Mouse (Mus musculus): Measurements from ENCODE around the gene Zfp966.
"Not testable (repeated sequence)": the region's sequence is repeated elsewhere in the genome, so short reads cannot be mapped to it uniquely, and the experiment has no call there.

Zfp966 gene

GRCm38 (mm10) chr2:175931000-175931399, at the start of gene Zfp966:
Gene Zfp966, minus strand, starts transcription at chr2:175931100.
- DNase-seq (ENCODE audit: low spot score): not testable (repeated sequence)

DNA sequence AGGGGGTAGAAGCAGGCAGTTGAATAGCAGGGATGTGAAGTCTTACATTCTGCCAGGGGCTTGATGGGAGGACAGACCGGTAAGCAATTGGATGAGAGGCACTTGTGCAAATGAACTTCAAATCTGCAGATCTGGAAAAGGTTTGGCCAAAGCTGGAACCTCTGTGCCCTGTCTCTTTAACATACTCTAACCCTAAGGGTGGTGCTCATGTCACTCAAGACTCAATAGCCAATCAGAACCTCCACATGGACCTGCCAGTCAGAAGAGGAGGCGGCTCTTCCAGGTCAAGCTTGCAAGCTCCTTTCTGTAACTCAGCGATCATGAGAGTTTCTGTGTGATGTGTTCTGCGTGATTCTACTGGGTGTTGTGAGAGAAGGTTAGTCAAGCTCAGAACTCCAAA, 34.1 kb upstream of the Zfp966 start, which contains the start of gene Gm2026:
Gene Gm2026, plus strand, starts transcription at position 301 of the 400 bp plus-strand sequence.
- not testable (repeated sequence) for DNase-seq (ENCODE audit: low spot score)

DNA sequence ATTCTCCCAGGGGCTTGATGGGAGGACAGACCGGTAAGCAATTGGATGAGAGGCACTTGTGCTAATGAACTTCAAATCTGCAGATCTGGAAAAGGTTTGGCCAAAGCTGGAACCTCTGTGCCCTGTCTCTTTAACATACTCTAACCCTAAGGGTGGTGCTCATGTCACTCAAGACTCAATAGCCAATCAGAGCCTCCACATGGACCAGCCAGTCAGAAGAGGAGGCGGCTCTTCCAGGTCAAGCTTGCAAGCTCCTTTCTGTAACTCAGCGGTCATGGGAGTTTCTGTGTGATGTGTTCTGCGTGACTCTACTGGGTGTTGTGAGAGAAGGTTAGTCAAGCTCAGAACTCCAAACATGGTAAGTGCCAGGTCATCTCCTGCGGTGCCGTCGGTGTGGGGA, 61.9 kb downstream of the Zfp966 start, which contains the start of gene Gm6710:
Gene Gm6710, plus strand, starts transcription at position 196 of the 400 bp plus-strand sequence.
- DNase-seq (ENCODE audit: low spot score): not testable (repeated sequence)

Measured in urinary bladder, postnatal 10 days (tissue).